Mouse (Mus musculus) skeletal muscle tissue, adult 2 months (tissue): ENCODE results near the gene Nfkbib.
A peak's percentile ranks its signal among the peaks of the same experiment; 100 is the strongest.

Experiments
- DNase-seq: peaks from one replicate; pipeline ENCODE4 v3.0.0-alpha.2; 2012; ENCODE audit warnings: low read depth, low spot score

Gene Nfkbib

GRCm38 (mm10) chr7:28799994-28800393 lies 32.7 kb upstream of the Nfkbib start:
- DNase-seq, result no peak

GRCm38 (mm10) chr7:28796562-28796975 lies 29.3 kb upstream of the Nfkbib start:
- DNase-seq, result peak; percentile 86

GRCm38 (mm10) chr7:28795832-28796231 lies 28.5 kb upstream of the Nfkbib start:
- no peak for DNase-seq

GRCm38 (mm10) chr7:28794496-28794895 lies 27.2 kb upstream of the Nfkbib start:
- DNase-seq, result no peak

GRCm38 (mm10) chr7:28793834-28794233 lies 26.5 kb upstream of the Nfkbib start:
- DNase-seq, result no peak

GRCm38 (mm10) chr7:28792391-28793185 lies 25.3 kb upstream of the Nfkbib start:
- DNase-seq, result no peak

- no peak for DNase-seq
These were observed 24.4 kb upstream of the Nfkbib start for GRCm38 (mm10) chr7:28791706-28792105.

GRCm38 (mm10) chr7:28790066-28790806 lies 22.9 kb upstream of the Nfkbib start:
- DNase-seq, result no peak

GRCm38 (mm10) chr7:28789235-28789634 lies 21.9 kb upstream of the Nfkbib start:
- no peak for DNase-seq

GRCm38 (mm10) chr7:28788307-28789195 lies 21.2 kb upstream of the Nfkbib start, which contains the start of gene Rinl:
Gene Rinl, plus strand, starts transcription at chr7:28788969.
- DNase-seq, result no peak

GRCm38 (mm10) chr7:28787884-28788283 lies 20.6 kb upstream of the Nfkbib start:
- DNase-seq, result no peak

- no peak for DNase-seq
These were observed 17.8 kb upstream of the Nfkbib start for GRCm38 (mm10) chr7:28785161-28785560.

- DNase-seq, result no peak
These were observed 13.9 kb upstream of the Nfkbib start for GRCm38 (mm10) chr7:28781261-28781663.

GRCm38 (mm10) chr7:28780857-28781256 lies 13.5 kb upstream of the Nfkbib start:
- DNase-seq, result peak; percentile 54

- DNase-seq, result peak; percentile 82
These were observed 12.9 kb upstream of the Nfkbib start for GRCm38 (mm10) chr7:28780067-28780658.

GRCm38 (mm10) chr7:28778825-28779224 lies 11.5 kb upstream of the Nfkbib start:
- DNase-seq, result no peak

GRCm38 (mm10) chr7:28775129-28775528 lies 7.8 kb upstream of the Nfkbib start:
- no peak for DNase-seq

- no peak for DNase-seq
These were observed 6.9 kb upstream of the Nfkbib start for GRCm38 (mm10) chr7:28774164-28774563.

GRCm38 (mm10) chr7:28773163-28773562 lies 5.9 kb upstream of the Nfkbib start:
- DNase-seq, result no peak

- DNase-seq, result no peak
These were observed 4.6 kb upstream of the Nfkbib start for GRCm38 (mm10) chr7:28771867-28772266.

- no peak for DNase-seq
These were observed 3.0 kb upstream of the Nfkbib start for GRCm38 (mm10) chr7:28770309-28770708.
